Mouse (Mus musculus): ENCODE measurements around the gene Lyg1.
A peak's percentile ranks its signal among the peaks of the same experiment; 100 is the strongest.

The Lyg1 gene

DNA sequence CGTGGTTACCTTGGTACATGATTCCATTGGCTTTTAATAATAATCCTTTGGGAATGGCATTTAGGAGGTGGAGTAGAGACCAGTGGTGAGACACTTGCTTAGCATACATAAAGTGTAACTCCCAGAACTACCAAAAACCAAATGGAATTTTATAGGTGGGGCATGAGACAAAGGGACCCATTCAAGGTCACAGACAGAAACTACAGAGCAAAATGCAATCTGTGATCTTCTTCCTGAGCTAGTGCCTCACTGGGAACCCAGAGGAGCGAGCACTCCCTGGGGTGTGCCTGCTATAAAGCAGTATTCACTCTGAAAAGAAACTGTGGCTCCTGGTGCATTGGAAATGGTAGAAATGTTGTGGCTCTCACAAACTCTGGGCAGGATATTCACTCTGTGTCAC lies 8.7 kb downstream of the Lyg1 start:
- DNase-seq (ENCODE audit: low spot score): no peak

DNA sequence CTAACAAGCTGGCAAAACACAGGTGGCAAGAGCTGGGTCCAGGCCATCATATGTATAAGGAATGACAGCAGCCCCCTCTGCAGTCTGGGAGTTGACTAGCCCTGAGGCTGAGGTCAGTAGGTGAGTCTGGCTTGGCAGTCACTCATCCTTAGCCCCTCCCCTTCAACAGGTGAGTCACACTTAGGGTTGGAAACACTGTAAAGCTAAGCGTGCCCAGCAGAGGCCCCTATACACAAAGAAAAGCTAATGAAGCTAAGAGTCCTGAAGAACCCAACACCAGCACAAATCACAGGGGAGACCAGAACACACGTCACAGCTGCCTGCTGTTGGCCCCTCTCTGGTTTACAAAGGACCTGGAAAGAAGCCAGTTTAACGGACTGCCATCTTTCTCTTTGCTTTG lies 25.8 kb downstream of the Lyg1 start:
- peak; percentile 7 for DNase-seq (ENCODE audit: low spot score)

DNA sequence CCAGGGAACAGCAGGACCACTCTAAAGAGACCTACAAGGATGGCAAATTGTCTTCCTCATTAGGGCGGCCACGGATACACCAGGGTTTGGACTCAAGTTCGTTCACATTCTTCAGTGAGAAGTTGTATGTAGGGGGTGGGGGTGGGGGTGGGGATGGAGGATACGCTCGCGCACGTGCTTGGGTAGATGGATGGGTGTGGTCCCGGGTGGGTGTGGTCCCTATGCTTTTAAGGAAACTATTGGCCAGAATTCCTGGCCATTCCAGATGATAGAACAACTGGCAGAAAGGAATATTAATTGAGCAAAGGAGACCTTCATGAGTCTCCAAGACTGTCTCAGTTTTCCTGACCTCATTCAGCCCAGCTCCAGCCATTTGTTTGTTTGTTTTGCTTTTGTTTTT lies 31.6 kb downstream of the Lyg1 start:
- no peak for DNase-seq (ENCODE audit: low spot score)

DNA sequence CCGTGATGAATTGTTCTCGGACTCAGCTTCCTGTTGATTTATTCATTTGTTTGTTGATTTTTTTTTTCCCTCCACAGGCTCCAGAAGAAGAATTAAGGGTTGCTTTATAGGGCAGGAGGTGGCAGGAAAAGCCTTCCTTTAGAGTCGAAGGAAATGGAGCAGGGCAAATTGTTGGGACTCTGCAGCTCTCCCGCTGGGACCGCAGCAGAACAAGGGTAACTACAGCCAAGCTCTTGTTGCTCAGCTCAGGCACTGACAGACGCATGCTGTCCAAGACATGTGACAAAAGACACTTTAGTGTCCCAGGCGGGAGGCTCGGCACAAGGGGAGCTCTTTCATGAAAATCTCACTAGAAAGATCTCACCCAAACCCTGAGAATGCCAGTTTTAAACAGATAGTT lies 35.0 kb downstream of the Lyg1 start:
- no peak for DNase-seq (ENCODE audit: low spot score)

DNA sequence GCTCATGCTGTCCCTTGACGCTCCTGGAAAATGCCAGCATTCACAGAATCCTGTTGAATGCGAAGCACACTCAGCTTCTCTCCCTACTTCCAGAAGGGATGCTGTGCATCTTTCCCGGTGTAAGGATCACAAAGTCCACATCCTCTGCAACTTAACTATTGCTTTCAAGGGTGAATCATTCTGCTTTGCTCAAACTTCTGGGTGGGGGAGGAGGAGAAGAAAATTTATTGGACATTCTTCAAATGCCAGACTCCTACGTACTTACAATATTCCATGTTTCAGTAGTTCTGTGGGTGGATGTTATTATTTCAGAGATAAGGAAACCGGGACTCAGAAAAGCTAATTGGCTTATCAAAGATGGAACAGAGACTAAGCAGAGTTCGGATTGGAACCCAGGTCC lies 39.5 kb downstream of the Lyg1 start:
- no peak for DNase-seq (ENCODE audit: low spot score)

DNA sequence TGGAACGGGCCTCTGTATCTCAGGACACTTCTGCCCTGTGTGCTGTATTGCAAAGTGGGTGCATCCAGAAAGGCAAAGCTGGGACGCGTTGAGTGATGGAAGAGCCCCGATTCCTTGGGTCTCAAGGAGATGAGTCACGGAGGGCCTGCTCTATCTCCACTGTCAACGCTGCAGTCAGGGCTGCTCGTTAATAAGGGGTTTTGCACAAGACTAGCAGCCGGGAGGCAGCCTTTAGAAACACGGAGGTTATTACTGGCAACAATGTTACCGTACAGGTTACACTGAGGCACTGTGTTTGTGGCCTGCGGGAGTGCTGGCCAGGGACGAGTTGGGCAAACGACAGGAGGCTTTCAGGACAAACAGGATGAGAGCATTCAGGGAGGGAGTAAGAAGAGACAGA lies 39.9 kb downstream of the Lyg1 start:
- no peak for DNase-seq (ENCODE audit: low spot score)

DNA sequence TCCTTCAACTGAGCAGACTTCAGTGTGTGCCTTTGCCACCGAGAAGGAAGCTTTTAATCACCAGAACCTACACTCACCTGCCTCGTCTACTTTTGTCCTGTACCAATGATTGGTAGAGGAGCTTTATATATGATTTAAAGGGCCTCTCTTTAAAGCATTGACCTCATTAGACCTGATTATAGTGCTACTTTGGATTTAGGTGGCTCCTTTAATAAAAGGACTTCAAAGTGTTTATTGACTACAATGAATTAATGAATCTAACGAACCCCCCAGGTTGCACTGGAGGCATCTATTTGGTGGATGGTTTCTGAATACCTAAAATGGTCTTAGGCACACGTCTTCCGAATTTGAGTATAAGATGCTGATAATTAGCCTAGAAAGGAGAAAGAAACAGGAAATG lies 41.2 kb downstream of the Lyg1 start, which contains the start of gene Lyg2:
Gene Lyg2 (minus strand): TSS at position 101 of the 400 bp plus-strand sequence.
- DNase-seq (ENCODE audit: low spot score): no peak

DNA sequence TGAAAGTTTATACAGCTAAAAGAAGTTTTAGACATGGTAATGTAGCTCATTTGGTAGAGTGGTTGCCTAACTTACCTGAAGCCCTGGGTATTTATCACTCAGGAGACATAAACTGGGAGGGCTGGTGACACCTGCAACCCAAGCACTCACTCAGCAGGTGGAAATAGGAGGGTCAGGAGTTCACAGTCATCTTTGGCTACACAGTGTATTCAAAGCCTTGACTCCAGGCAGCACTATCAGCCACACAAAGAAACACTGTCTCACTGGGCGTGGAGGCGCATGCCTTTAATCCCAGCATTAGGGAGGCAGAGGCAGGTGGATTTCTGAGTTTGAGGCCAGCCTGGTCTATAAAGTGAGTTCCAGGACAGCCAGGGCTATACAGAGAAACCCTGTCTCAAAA lies 44.8 kb downstream of the Lyg1 start:
- DNase-seq (ENCODE audit: low spot score): no peak

DNA sequence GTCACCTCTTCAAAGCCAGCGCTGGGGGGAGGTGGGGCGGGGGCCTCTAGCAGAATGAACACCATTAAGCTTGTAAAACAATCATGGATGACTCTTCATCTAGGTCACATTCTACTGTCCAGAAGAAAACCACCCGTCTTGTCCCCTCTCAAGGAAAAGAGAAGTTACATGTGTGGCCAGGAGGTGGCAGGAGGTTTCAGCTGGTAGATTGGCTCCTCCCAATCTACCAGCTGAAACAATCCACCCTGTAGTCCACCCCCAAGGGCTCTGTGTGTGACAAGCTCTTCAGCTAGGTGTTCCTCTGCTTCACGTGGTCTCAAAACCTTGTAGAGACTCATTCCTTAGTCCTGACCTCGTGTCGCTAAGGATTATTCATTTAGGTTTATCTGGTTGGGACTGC lies 54.4 kb downstream of the Lyg1 start:
- DNase-seq (ENCODE audit: low spot score): peak; percentile 23

DNA sequence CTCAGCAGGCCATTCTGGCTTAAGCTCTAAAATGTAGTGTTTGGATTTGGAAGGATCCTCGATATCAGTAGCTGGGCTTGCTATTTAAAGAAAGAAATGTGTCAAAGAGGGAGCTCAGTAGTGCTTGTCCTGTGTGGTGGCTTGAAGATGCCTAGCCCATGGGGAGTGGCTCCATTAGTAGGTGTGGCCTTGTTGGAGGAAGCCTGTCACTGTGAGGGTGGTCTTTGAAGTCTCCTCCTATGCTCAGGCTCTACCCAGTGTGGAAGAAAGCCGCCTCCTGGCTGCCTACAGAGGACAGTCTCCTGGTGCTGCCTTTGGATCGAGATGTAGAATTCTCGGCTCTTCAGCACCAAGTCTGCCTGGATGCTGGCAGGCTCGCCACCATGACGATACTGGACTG lies 57.3 kb downstream of the Lyg1 start:
- DNase-seq (ENCODE audit: low spot score): no peak

DNA sequence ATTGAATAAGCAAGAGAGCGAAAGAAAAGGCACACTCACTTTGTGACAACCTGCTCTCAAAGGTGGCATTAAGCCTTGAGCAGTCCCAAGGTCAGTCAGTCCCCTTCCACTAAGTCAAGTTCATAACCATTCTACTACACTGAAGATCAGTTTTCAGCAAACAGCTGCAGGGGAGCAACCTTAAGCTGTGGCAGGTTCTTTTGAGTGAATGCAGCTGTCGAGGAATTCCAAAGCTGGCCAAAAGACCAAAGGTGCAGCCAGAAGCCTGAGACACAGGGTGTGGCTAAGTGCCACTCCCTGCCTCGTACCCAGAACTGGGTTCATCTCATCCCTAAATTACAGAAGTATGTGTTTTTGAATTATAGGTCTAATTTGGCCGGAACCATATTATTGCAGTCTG lies 57.7 kb downstream of the Lyg1 start:
- DNase-seq (ENCODE audit: low spot score): no peak
